Mouse (Mus musculus) erythroblast, embryonic 14.5 days (primary cell): Measurements from ENCODE around the gene Kcnd2.

Experiments used
- GATA1 ChIP-seq: IDR thresholded peaks from 2 replicates; pipeline ENCODE4 v1.6.1; 2012; ENCODE audit warnings: low read length, inconsistent platforms, mixed read lengths
- TAL1 ChIP-seq: IDR thresholded peaks from 3 replicates; pipeline ENCODE4 v1.6.1; 2012; ENCODE audit warnings: low read length, inconsistent platforms, mixed read lengths

- TF ChIP-seq GATA1 (no peak), TAL1 (no peak)
Observed at GRCm38 (mm10) chr6:21722238-21722637, 506.9 kb downstream of the Kcnd2 start.
